Mouse (Mus musculus) cerebellum, postnatal 10 days (tissue): ENCODE measurements around the gene Npy.

Experiments
- DNase-seq, 2 experiments: peaks; one replicate each; pipeline ENCODE4 v3.0.0; 2021; ENCODE audit warnings: mixed read lengths in 2 of 2

The Npy gene

GRCm38 (mm10) chr6:49821961-49822870 lies at the start of gene Npy:
TSS of gene Npy (plus strand) at chr6:49822710.
- DNase-seq = peak; percentile 19 to 28

- DNase-seq = no peak
Observed at GRCm38 (mm10) chr6:49775006-49775405, 47.5 kb upstream of the Npy start.

- DNase-seq = peak; percentile 39 to 53
Observed at GRCm38 (mm10) chr6:49778109-49778508, 44.4 kb upstream of the Npy start.

GRCm38 (mm10) chr6:49778729-49779128 lies 43.8 kb upstream of the Npy start:
- DNase-seq = no peak

- peak in 1 of 2 experiments; percentile 9 for DNase-seq
Observed at GRCm38 (mm10) chr6:49779606-49780005, 42.9 kb upstream of the Npy start.

- DNase-seq = no peak
Observed at GRCm38 (mm10) chr6:49780846-49781400, 41.6 kb upstream of the Npy start.

GRCm38 (mm10) chr6:49781852-49782251 lies 40.7 kb upstream of the Npy start:
- no peak for DNase-seq

- no peak for DNase-seq
Observed at GRCm38 (mm10) chr6:49782679-49783078, 39.8 kb upstream of the Npy start.

- DNase-seq = no peak
Observed at GRCm38 (mm10) chr6:49792524-49792923, 30.0 kb upstream of the Npy start.

- DNase-seq = no peak
Observed at GRCm38 (mm10) chr6:49804105-49804504, 18.4 kb upstream of the Npy start.

GRCm38 (mm10) chr6:49808076-49808475 lies 14.4 kb upstream of the Npy start:
- peak; percentile 17 to 22 for DNase-seq

GRCm38 (mm10) chr6:49817183-49817582 lies 5.3 kb upstream of the Npy start:
- no peak for DNase-seq

GRCm38 (mm10) chr6:49817625-49818024 lies 4.9 kb upstream of the Npy start:
- no peak for DNase-seq

- no peak for DNase-seq
Observed at GRCm38 (mm10) chr6:49822871-49823230, 341 bp downstream of the Npy start.

GRCm38 (mm10) chr6:49823371-49823770 lies 861 bp downstream of the Npy start:
- no peak for DNase-seq

- no peak for DNase-seq
Observed at GRCm38 (mm10) chr6:49823821-49824220, 1.3 kb downstream of the Npy start.

- no peak for DNase-seq
Observed at GRCm38 (mm10) chr6:49831579-49831978, 9.1 kb downstream of the Npy start.

GRCm38 (mm10) chr6:49856830-49857229 lies 34.3 kb downstream of the Npy start:
- no peak for DNase-seq

- DNase-seq = peak in 1 of 2 experiments; percentile 12
Observed at GRCm38 (mm10) chr6:49867571-49867970, 45.1 kb downstream of the Npy start.

- no peak for DNase-seq
Observed at GRCm38 (mm10) chr6:49871071-49871470, 48.6 kb downstream of the Npy start.

GRCm38 (mm10) chr6:49873556-49873955 lies 51.0 kb downstream of the Npy start:
- no peak for DNase-seq

- no peak for DNase-seq
Observed at GRCm38 (mm10) chr6:49875160-49875559, 52.6 kb downstream of the Npy start.

GRCm38 (mm10) chr6:49875791-49876190 lies 53.3 kb downstream of the Npy start:
- peak; percentile 67 to 73 for DNase-seq
